Mouse (Mus musculus): ENCODE measurements at regions not wholly inside any gene's neighbourhood (a gene's known extent, or its start where the extent isn't known, plus 50 kb on each side); places are given as distances from the start of the nearest gene placed in this dataset.

- no peak for TF ChIP-seq CTCF (IDR thresholded peaks at IDR 0.05; ENCODE audit: low read depth, low read length)
- TF ChIP-seq POLR2AphosphoS5 (IDR thresholded peaks at IDR 0.05; ENCODE audit: insufficient replicate concordance, low read depth, low read length): no peak
- TF ChIP-seq TAL1 (conservative IDR thresholded peaks at IDR 0.05; ENCODE audit: low read depth, low read length): no peak
Observed at GRCm38 (mm10) chr8:92084124-92084523, 273.3 kb upstream of the Irx5 start.
